Mouse (Mus musculus): Measurements from ENCODE around the gene Smok3a.
"Not testable (repeated sequence)": the region's sequence is repeated elsewhere in the genome, so short reads cannot be mapped to it uniquely, and the experiment has no call there.

Gene Smok3a

GRCm38 (mm10) chr5:138020961-138021479 lies at the start of gene Smok3a, which contains the start of gene Smok3b:
Gene Smok3a, plus strand, starts transcription at chr5:138021261.
Gene Smok3b, plus strand, starts transcription at chr5:138021429.
- not testable (repeated sequence) for DNase-seq

GRCm38 (mm10) chr5:137973161-137973560 lies 47.9 kb upstream of the Smok3a start:
- DNase-seq = no peak

GRCm38 (mm10) chr5:137973738-137974137 lies 47.3 kb upstream of the Smok3a start:
- no peak for DNase-seq

DNA sequence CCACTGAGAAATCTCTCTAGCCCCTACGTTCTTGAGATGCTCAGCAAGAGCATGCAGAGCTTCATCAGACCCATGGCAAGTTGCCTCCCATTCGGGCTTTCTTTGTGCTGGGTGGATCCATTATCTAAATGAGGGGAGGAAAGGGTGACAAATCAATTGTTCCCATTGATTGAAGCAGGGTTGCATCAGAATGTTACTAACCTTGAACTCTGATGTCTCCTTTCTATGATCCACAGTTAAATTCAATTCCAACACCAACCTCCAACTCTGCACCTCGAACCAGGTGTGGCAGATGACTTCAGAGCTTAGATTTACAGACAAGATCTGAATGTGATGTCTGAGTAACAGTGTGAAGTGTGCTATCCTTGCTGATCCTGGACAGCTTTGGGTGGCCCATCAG lies 46.3 kb upstream of the Smok3a start:
- no peak for DNase-seq

DNA sequence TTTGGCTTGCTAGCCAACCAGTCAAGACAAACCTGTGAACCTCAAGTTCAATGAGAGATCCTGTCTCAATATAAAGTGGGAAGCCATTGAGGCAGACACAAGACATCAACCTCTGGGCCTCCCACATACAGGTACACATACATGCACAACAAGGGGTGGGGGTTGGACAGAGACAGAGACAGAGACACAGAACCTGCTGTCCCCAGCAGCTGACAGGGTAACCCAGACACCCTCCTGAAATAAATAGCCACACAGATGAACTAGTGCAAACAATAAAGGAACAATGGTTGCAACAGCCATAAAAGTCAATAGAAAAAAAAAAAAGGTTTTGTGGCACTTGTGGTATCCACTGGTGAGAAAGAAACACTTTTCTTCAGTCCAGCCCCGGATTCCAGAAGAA lies 45.6 kb upstream of the Smok3a start:
- no peak for DNase-seq

DNA sequence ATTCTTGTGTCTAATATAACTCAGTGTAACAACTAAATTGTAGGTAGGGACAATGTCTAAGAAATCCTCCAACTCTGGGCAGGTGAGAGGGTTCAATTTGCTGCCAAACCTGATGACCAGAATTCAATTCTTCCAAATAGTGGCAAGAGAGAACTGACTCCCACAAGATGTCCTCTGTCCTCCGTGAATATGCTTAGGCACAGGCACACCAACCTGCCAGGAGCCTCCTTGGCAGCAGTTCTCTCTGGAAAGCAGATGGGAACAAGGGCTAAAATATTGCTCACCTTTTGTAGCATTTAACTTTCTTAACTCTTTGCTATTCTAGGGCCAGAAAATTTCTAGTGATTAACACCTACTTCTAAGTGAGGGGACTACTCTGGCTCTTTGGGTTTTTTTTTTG lies 43.8 kb upstream of the Smok3a start:
- DNase-seq = no peak

GRCm38 (mm10) chr5:137979081-137979480 lies 42.0 kb upstream of the Smok3a start:
- no peak for DNase-seq

GRCm38 (mm10) chr5:137981300-137981699 lies 39.8 kb upstream of the Smok3a start, which contains the start of gene Azgp1:
Gene Azgp1, plus strand, starts transcription at chr5:137981520.
- DNase-seq = no peak

- no peak for DNase-seq
These were observed 34.7 kb upstream of the Smok3a start for GRCm38 (mm10) chr5:137986351-137986750.

DNA sequence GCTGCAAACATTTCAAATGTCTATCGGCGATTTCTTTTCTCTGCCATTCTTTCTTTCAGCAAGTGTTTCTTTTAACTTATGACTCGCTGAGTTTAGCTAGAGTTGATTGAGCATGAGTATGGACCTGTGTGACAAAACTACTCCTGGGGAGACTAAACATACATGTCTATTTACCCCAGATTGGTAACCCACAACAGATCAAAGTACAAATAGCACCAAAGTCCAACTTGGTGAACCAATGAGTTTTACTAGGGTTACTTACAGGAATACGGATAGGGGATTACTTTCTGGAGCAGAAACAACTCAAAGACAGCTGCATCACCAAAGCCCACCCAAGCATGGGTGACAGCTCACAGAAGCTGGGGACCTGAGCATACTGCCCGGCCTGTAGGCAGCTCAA lies 11.6 kb upstream of the Smok3a start:
- no peak for DNase-seq

GRCm38 (mm10) chr5:138012382-138012781 lies 8.7 kb upstream of the Smok3a start:
- DNase-seq = no peak

DNA sequence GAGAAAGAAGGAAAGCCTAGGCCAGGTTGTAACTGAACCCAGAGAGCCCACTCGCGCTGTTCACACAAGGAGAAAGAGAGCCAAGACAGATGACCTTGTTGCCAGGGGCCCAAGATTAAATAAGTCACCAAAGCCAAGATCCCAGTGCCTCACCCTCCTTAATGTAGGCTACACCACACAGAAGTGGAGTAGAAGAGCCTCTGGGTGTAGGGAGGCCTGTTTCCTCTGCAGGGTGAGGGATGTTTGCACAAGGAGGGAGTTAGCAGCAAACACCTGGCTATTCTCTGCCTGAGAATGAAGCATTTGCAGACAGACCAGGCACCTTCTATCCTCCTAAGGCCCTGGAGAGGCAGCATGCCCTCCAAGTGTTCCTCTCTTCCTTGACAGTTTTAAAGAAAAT lies 4.5 kb upstream of the Smok3a start:
- DNase-seq = no peak

- no peak for DNase-seq
These were observed 4.1 kb upstream of the Smok3a start for GRCm38 (mm10) chr5:138016997-138017396.

DNA sequence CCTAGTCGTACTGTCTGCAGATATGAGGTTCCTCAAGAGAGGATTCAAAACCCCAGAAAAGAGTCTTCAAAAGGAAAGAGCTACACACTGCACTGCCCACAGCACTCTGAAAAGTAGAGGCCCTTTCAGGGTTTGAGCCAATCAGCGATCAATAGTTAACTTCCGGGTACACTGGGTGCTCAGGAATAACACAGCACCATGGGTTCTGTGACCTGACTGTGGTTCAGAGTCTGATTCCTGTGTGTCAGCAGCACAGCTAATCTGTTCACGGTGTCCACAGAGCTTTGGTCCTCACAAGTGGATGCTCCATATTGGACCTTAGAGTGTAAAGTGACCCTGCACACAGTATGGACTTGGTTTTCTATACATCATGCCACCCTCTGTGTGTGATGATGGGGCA lies 1.5 kb upstream of the Smok3a start:
- not testable (repeated sequence) for DNase-seq

DNA sequence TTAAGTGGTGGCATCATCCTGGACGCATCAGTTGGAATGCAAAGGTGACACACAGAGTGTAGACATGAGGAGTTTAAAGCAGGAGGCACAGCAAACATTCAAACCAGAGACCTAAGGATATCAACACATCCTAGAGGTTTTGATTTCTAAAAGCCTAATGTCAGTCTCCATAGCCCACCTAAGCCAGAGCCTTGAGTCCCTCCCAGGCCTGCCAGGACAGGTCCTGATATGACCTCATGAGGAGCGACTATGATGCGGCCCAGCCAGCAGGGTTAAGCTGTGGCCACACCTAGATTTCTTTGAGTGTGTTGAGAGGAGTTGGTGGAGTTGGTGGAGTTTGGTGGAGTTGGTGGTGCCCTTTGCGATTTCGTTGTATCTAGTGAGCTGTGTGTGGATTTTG lies 31.8 kb downstream of the Smok3a start, which contains the start of gene Smok3c:
Gene Smok3c (plus strand): TSS at position 301 of the 400 bp plus-strand sequence.
- DNase-seq = not testable (repeated sequence)

- no peak for DNase-seq
These were observed 52.7 kb downstream of the Smok3a start for GRCm38 (mm10) chr5:138073803-138074202.

DNA sequence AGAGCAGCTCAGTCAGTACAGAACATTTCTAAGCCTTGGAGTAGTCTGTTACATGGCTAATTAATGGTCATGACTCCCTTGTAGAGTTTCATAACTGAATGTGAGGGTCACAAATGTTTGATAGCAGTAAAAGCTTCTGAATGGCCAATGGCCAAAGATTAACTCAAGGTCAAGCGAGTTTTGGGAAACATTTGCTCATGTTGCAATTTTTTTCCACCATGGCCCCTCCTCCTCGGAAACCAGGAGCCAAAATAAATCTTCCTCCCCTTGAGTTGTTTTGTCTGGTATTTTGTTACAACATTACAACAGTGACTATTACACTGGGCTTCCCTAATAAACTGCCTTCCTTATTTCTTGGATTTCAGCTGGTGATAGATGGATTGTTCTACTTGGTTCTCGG lies 54.6 kb downstream of the Smok3a start:
- no peak for DNase-seq

- no peak for DNase-seq
These were observed 55.1 kb downstream of the Smok3a start for GRCm38 (mm10) chr5:138076148-138076547.

- DNase-seq = no peak
These were observed 59.4 kb downstream of the Smok3a start for GRCm38 (mm10) chr5:138080456-138080855.

GRCm38 (mm10) chr5:138081446-138081845 lies 60.4 kb downstream of the Smok3a start:
- no peak for DNase-seq

GRCm38 (mm10) chr5:138083318-138083900 lies 62.3 kb downstream of the Smok3a start:
- DNase-seq = no peak

GRCm38 (mm10) chr5:138083936-138084335 lies 62.9 kb downstream of the Smok3a start:
- DNase-seq = no peak

All from thymus, postnatal 14 days (tissue).